ENCODE assay signal across 25 mouse cellular contexts in the genomic region with DNA sequence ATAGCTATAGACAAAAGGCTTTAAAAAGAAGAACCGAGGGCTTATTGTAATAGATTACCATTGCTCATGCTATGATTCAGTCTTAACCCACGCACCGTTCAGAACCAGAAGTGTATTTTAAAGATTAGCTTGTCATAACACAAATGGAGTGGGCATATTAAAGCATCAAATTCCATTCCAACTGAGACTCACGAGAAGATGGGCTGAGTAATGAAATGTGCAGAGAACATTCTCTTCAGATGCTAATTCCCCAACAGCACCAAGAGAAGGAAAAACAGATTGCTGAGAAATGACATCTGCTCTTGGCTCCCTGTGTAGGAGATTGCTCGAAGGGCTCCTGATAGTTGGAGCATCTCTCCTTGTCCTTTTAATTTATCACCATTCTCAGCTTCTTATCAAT. TPM values are rescaled to one million over a fixed set of nuclear protein-coding genes. Genes with fewer than 3 reads are reported as not detected.
DNase-seq lines count a peak whose midpoint lies in the region; ATAC-seq and TF ChIP-seq lines count a peak whose summit lies in the region.
"Had no signal": no experiment of that assay in that cellular context is flagged by ENCODE, and none has a peak within 500 bp of the region (broad histone marks: within the 10 kb centered on the region; RNA-seq: fewer than 3 reads in every experiment).

No protein-coding gene starts in this region.

- H3K36me3 ChIP-seq in intestine, postnatal 0 days (ENCODE audit: control insufficient read depth, insufficient read depth) = no peaks in the 10 kb centered on the region
- H3K36me3 ChIP-seq: hindbrain, embryonic 13.5 days; liver, embryonic 13.5 days; stomach, embryonic 15.5 days had no signal

- no peak overlapping the region for H3K27ac ChIP-seq in intestine, postnatal 0 days (ENCODE audit: low read depth, low read length)
- H3K27ac ChIP-seq: hindbrain, embryonic 13.5 days; kidney, postnatal 0 days; liver, embryonic 13.5 days; stomach, embryonic 15.5 days had no signal

- H3K9ac ChIP-seq in intestine, postnatal 0 days (ENCODE audit: low read depth, low read length) = no peak overlapping the region
- H3K9ac ChIP-seq: hindbrain, embryonic 13.5 days; liver, embryonic 13.5 days; lung, embryonic 14.5 days; stomach, embryonic 15.5 days had no signal

- H3K4me1 ChIP-seq in intestine, postnatal 0 days (replicated peaks; ENCODE audit: control insufficient read depth, insufficient read depth, low read length) = no peaks in the 10 kb centered on the region
- H3K4me1 ChIP-seq: hindbrain, embryonic 13.5 days; liver, embryonic 13.5 days; megakaryocyte, embryonic 14.5 days; stomach, embryonic 15.5 days had no signal

- H3K4me2 ChIP-seq in intestine, postnatal 0 days (replicated peaks; ENCODE audit: low read depth) = no peak overlapping the region
- H3K4me2 ChIP-seq: hindbrain, embryonic 13.5 days; liver, embryonic 13.5 days; lung, embryonic 14.5 days; stomach, embryonic 15.5 days had no signal

- no peak overlapping the region for H3K4me3 ChIP-seq in intestine, postnatal 0 days (ENCODE audit: low read depth, low read length)
- H3K4me3 ChIP-seq: hindbrain, embryonic 13.5 days; liver, embryonic 13.5 days; megakaryocyte, embryonic 14.5 days; stomach, embryonic 15.5 days had no signal

- 72% methylated on average over 5 of the region's 5 CpGs for WGBS in intestine, postnatal 0 days

- TF ChIP-seq CTCF in intestine, postnatal 0 days (IDR thresholded peaks at IDR 0.05; ENCODE audit: low read depth) = no peak

- DNase-seq in layer of hippocampus, adult 11-12 months (ENCODE audit: low spot score) = peak; percentile 54
- DNase-seq in layer of hippocampus, postnatal 25 days (ENCODE audit: extremely low spot score in 1 of 2, low spot score in 1 of 2) = no peak
- DNase-seq in right cerebral cortex, adult 2 months (ENCODE audit: low spot score in 2 of 2) = peak; percentile 29 to 45
- no peak for DNase-seq in right cerebral cortex, postnatal 25 days
- DNase-seq in gonadal fat pad, adult 2 months (ENCODE audit: low read depth) = peak; percentile 4
- no peak for DNase-seq in gastrocnemius, postnatal 4 days (ENCODE audit: low spot score in 2 of 2)
- DNase-seq: adrenal gland, adult 8-10 months; cerebellum, adult 2 months; cerebellum, postnatal 25 days; embryo, embryonic 11 days; gastrocnemius, postnatal 25 days; kidney, adult 2 months; liver, embryonic 13.5 days; lung, embryonic 14.5 days; lung, postnatal 36 days; midbrain, embryonic 14.5 days; right cerebral cortex, postnatal 4 days; thymus, adult 18-20 months had no signal

- H3K9me3 ChIP-seq in intestine, postnatal 0 days (ENCODE audit: control insufficient read depth) = 0 out of 2 replicates have a peak, but pooled peaks cover 3% of the 10 kb centered on the region
- H3K9me3 ChIP-seq: stomach, embryonic 15.5 days had no signal

- ATAC-seq in intestine, postnatal 0 days = no peak
- ATAC-seq: activated CD4-positive, CD25-positive, alpha-beta regulatory T cell, adult 4 months had no signal

- H3K27me3 ChIP-seq in intestine, postnatal 0 days (replicated peaks; ENCODE audit: control insufficient read depth, insufficient read depth, low read length) = no peaks in the 10 kb centered on the region
- H3K27me3 ChIP-seq: hindbrain, embryonic 13.5 days; liver, embryonic 13.5 days; megakaryocyte, embryonic 14.5 days; stomach, embryonic 15.5 days had no signal

RNA-seq across cellular contexts. Expression of gene Fam13c, which starts 44.4 kb away (rescaled TPM):
- 10 to 100 TPM; 83.8 to 97.0 TPM for total RNA-seq in layer of hippocampus, postnatal 25 days (2021)
- polyA plus RNA-seq in gonadal fat pad, adult 2 months (2012; rRNA removed) = 2.2 and 3.9 TPM in 2 replicates
- polyA plus RNA-seq in intestine, postnatal 0 days (2015; fragmentation: Nextera tagmentation; extraction: Ambion mirVana) = 2.9 and 3.5 TPM in 2 replicates
- total RNA-seq in gastrocnemius, postnatal 4 days (2021) = 1 to 10 TPM; 7.9 to 8.3 TPM
- total RNA-seq: MEL had no signal
- polyA plus RNA-seq: activated CD4-positive, CD25-positive, alpha-beta regulatory T cell, adult 4 months had no signal

Comparison
In these comparisons a context has a peak if more than half of its experiments do, and no peak if none do; other contexts are left out.
1. DNase-seq: peak in layer of hippocampus, adult 11-12 months (single experiment), right cerebral cortex, adult 2 months (2 of 2) and gonadal fat pad, adult 2 months (single experiment); none in layer of hippocampus, postnatal 25 days (0 of 2), right cerebral cortex, postnatal 25 days (single experiment) and gastrocnemius, postnatal 4 days (0 of 2).
2. RNA of gene Fam13c, which starts 44.4 kb away (total RNA-seq): 83.8 to 97.0 TPM in layer of hippocampus, postnatal 25 days; 7.9 to 8.3 TPM in gastrocnemius, postnatal 4 days; every median in the first group is over 4 times any median in the second.